Mouse (Mus musculus): ENCODE results near the gene Mcub.

GRCm38 (mm10) chr3:129896591-129896990, 73.4 kb downstream of the Mcub start:
- TF ChIP-seq POLR2A (IDR thresholded peaks at IDR 0.05; ENCODE audit: extremely low read depth, insufficient read depth, low read length) (no peak), CTCF (IDR thresholded peaks at IDR 0.05; ENCODE audit: low read depth, low read length) (no peak)

Data from liver, adult 2 months (tissue).